Mouse (Mus musculus) CH12.LX (cell line): ENCODE results near the gene Gm10428. TPM values are rescaled to one million over a fixed set of nuclear protein-coding genes. Genes with fewer than 3 reads are reported as not detected.

Experiments
- DNase-seq: peaks from one replicate; pipeline ENCODE4 v3.0.0-alpha.2; 2013; ENCODE audit errors: extremely low read depth
- H3K27ac ChIP-seq: 2 replicates; pipeline ENCODE4 v1.5.1; 2012; ENCODE audit warnings: low read depth, mild to moderate bottlenecking, control low read depth, moderate library complexity; ENCODE audit not compliant: insufficient read depth
- H3K27me3 ChIP-seq: replicated peaks from 2 replicates; pipeline ENCODE3; 2012; ENCODE audit warnings: inconsistent platforms
- H3K36me3 ChIP-seq, 2 experiments: replicated peaks in 1 of 2; 2 replicates each; pipeline versions ENCODE3 to v1.6.1; 2012; ENCODE audit warnings: inconsistent platforms in 1 of 2, low read length in 1 of 2, mild to moderate bottlenecking in 1 of 2, mixed read lengths in 1 of 2, moderate library complexity in 1 of 2; ENCODE audit not compliant: control insufficient read depth in 1 of 2, insufficient read depth in 1 of 2
- H3K4me1 ChIP-seq, 2 experiments: 2 replicates each; pipeline ENCODE4 v1.6.1; 2012; ENCODE audit warnings: inconsistent platforms in 1 of 2, moderate library complexity in 1 of 2; ENCODE audit not compliant: insufficient read depth in 2 of 2, control insufficient read depth in 1 of 2
- H3K4me2 ChIP-seq: 2 replicates; pipeline ENCODE4 v1.6.1; 2012; ENCODE audit warnings: low read depth, mild to moderate bottlenecking, control low read depth; ENCODE audit not compliant: poor library complexity, insufficient read depth, severe bottlenecking
- H3K4me3 ChIP-seq, 3 experiments: fragments of 150-350 bp in 1 of 3; sonication (generic) in 1 of 3; replicated peaks in 1 of 3; 2 replicates each; pipeline versions ENCODE3 to v1.5.1; 2011 to 2012; ENCODE audit warnings: low read depth in 2 of 3, low read length in 2 of 3, mild to moderate bottlenecking in 2 of 3, moderate library complexity in 2 of 3, control low read depth in 1 of 3, improper control_type of control experiment in 1 of 3, inconsistent platforms in 1 of 3, mixed read lengths in 1 of 3; ENCODE audit not compliant: poor library complexity in 1 of 3
- H3K79me2 ChIP-seq: replicated peaks from 2 replicates; pipeline ENCODE4 v1.6.1; 2012; ENCODE audit warnings: mild to moderate bottlenecking, moderate library complexity; ENCODE audit not compliant: control insufficient read depth, poor library complexity, insufficient read depth, severe bottlenecking; ENCODE audit errors: extremely low read depth
- H3K9ac ChIP-seq: 2 replicates; pipeline ENCODE4 v1.6.1; 2012; ENCODE audit warnings: low read depth, mild to moderate bottlenecking, control low read depth, moderate library complexity; ENCODE audit not compliant: insufficient read depth
- H3K9me3 ChIP-seq: replicated peaks from 2 replicates; pipeline ENCODE3; 2012; ENCODE audit warnings: low read length, inconsistent platforms, mixed read lengths
- BHLHE40 ChIP-seq: IDR thresholded peaks from 2 replicates; pipeline ENCODE4 v1.6.1; 2011; ENCODE audit warnings: mild to moderate bottlenecking, low read depth, low read length, improper control_type of control experiment
- CHD2 ChIP-seq: IDR thresholded peaks from 2 replicates; pipeline ENCODE4 v1.6.1; 2011; ENCODE audit warnings: low read length, improper control_type of control experiment
- JUN ChIP-seq: IDR thresholded peaks from 2 replicates; pipeline ENCODE4 v1.6.1; 2011; ENCODE audit warnings: low read depth, mild to moderate bottlenecking, low read length, improper control_type of control experiment, moderate library complexity; ENCODE audit not compliant: insufficient read depth
- MEF2A ChIP-seq: IDR thresholded peaks from 2 replicates; pipeline ENCODE4 v1.6.1; 2014; ENCODE audit warnings: low read depth, mild to moderate bottlenecking, inconsistent platforms, low read length, improper control_type of control experiment, borderline replicate concordance
- NELFE ChIP-seq: IDR thresholded peaks from 2 replicates; pipeline ENCODE4 v1.6.1; 2011; ENCODE audit warnings: low read depth, low read length, improper control_type of control experiment
- USF1 ChIP-seq: IDR thresholded peaks from 2 replicates; pipeline ENCODE4 v1.6.1; 2014; ENCODE audit warnings: low read depth, mild to moderate bottlenecking, inconsistent platforms, low read length, improper control_type of control experiment
- ZKSCAN1 ChIP-seq: IDR thresholded peaks from 2 replicates; pipeline ENCODE4 v1.6.1; 2012; ENCODE audit warnings: low read depth, inconsistent platforms, low read length, improper control_type of control experiment, borderline replicate concordance
- dilution Hi-C: fragments of 300-500 bp; cut with MboI; formaldehyde crosslinking; loops from 2 replicates; pipeline ENCODE4 v1.14.3; 2020; ENCODE audit warnings: low sequenced_read_pairs; ENCODE audit not compliant: extremely low pct_unique_long_range_greater_than_20kb, extremely low pct_ligation_motif_present
- in situ Hi-C: fragments of 300-500 bp; cut with MboI; formaldehyde crosslinking; loops from 3 replicates; pipeline ENCODE4 v1.14.3; 2019; ENCODE audit warnings: low sequenced_read_pairs, low pct_ligation_motif_present, low pct_unique_long_range_greater_than_20kb, mixed read lengths
- polyA plus RNA-seq: library from polyadenylated mRNA; unstranded; fragments of >175 nt; gene quantifications from 2 replicates; pipeline ENCODE4 v1.2.1, GENCODE M21; 2012; ENCODE audit warnings: low read depth; ENCODE audit not compliant: insufficient read length
- total RNA-seq, 2 experiments: library from RNA; depleted of rRNA; stranded (reverse); fragments of 300-350 nt in 1 of 2; fragments of >200 nt in 1 of 2; gene quantifications; 2 replicates each; pipeline ENCODE4 v1.2.3; 2012 to 2014

Gm10428 gene
- total and polyA plus RNA-seq, 3 experiments, result not detected

DNA sequence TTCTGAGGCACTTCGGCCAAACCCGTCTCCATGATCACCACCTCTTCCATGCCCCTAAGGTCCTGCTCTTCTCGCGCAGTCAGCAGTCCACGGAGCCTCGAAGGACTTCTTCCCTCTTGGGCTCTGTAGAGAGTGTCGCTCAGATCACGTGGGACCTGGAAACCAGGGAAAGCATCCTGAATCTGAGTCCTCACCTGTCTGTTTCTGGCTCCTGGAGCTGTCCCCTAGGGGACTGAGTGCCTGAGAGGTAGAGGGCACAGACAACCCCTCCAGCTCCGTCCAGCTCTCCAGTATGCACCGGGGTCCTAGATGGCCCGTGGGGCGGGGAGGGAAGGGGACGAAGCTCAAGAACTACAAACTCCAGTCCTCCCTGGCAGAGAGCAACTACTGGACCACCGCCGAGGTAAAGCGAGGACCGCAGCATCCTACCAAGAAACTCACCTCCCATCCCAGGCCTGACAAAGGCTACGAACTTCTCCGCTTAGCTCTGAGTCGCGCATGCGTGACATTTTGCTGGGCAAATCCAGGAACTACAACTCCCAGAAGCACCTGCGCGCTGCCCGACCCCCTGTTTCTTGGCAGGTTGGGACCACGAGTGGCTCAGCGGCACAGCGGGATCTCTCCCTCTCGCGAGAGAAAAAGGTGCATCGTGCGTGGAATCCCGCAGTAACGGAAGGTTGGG lies 36.2 kb downstream of the Gm10428 start, which contains the start of gene Zfp286:
Gene Zfp286 (minus strand): TSS at position 528 of the 682 bp plus-strand sequence.
- no peak for TF ChIP-seq BHLHE40
- TF ChIP-seq MEF2A, result no peak
- no peak for TF ChIP-seq ZKSCAN1
- no peak for TF ChIP-seq JUN
- no peak for TF ChIP-seq NELFE
- TF ChIP-seq, all 38 proteins: peak for 0
- Histone ChIP-seq H3K79me2 (no peaks in the 10 kb centered on the region), H3K36me3 (no peaks in the 10 kb centered on the region), H3K9me3 (no peaks in the 10 kb centered on the region), H3K4me3 (no peak within 1 kb of the TSS), H3K27ac (no peak within 1 kb of the TSS), H3K27me3 (no peaks in the 10 kb centered on the region), H3K9ac (no peak within 1 kb of the TSS), H3K4me1 (no peaks in the 10 kb centered on the region), H3K4me2 (no peak within 1 kb of the TSS)
- in situ Hi-C loops (no loop called here), dilution Hi-C loops (no loop called here)
- DNase-seq, result no peak

DNA sequence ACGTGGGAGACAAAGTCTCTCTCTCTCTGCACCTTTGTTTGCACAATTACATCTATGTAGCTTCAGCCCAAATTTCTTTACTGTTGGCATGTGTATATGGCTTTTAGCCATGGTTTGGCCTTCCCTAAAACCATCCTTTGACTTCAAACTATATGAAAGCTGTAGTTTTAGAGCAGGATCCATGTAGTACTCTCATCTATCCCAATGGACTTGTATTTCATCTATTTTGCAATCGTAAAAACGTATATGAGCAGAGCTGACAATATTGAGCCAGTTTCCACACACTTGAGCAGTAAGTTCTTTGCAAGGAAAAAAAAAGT lies 36.7 kb downstream of the Gm10428 start:
- TF ChIP-seq CHD2, result no peak
- no peak for TF ChIP-seq USF1
- TF ChIP-seq, all 38 proteins: peak for 0
- Histone ChIP-seq H3K9me3 (no peaks in the 10 kb centered on the region), H3K4me1 (no peaks in the 10 kb centered on the region), H3K36me3 (no peaks in the 10 kb centered on the region), H3K79me2 (no peaks in the 10 kb centered on the region), H3K27me3 (no peaks in the 10 kb centered on the region), H3K4me3 (no peak overlapping the region), H3K4me2 (no peak overlapping the region), H3K9ac (no peak overlapping the region), H3K27ac (no peak overlapping the region)
- DNase-seq, result no peak
- dilution Hi-C loops (no loop called here), in situ Hi-C loops (no loop called here)

Other genes with a start within 250 kb of the Gm10428 start
- 98.8 and 107 TPM in 2 replicates for gene Cenpv, start 213.8 kb upstream of the Gm10428 start, total RNA-seq (2012; rRNA removed)
- 24.1 and 24.4 TPM in 2 replicates for gene Cenpv, start 213.8 kb upstream of the Gm10428 start, total RNA-seq (2014; rRNA removed)
- gene Cenpv, start 213.8 kb upstream of the Gm10428 start, polyA plus RNA-seq, result 24.9 and 33.6 TPM in 2 replicates
- gene Ubb, start 201.9 kb upstream of the Gm10428 start, total RNA-seq (2012; rRNA removed), result 2,030 and 2,098 TPM in 2 replicates
- gene Ubb, start 201.9 kb upstream of the Gm10428 start, total RNA-seq (2014; rRNA removed), result 929 and 1,092 TPM in 2 replicates
- gene Ubb, start 201.9 kb upstream of the Gm10428 start, polyA plus RNA-seq, result 1,487 and 1,562 TPM in 2 replicates
- gene Trpv2, start 178.6 kb upstream of the Gm10428 start, total RNA-seq (2012; rRNA removed), result 58.7 and 59.3 TPM in 2 replicates
- gene Trpv2, start 178.6 kb upstream of the Gm10428 start, total RNA-seq (2014; rRNA removed), result 36.0 and 39.2 TPM in 2 replicates
- gene Trpv2, start 178.6 kb upstream of the Gm10428 start, polyA plus RNA-seq, result 42.3 and 46.2 TPM in 2 replicates
- gene Lrrc75a, start 104.6 kb upstream of the Gm10428 start, total RNA-seq (2012; rRNA removed), result 2.9 and 12.6 TPM in 2 replicates
- 1.3 and 1.6 TPM in 2 replicates for gene Lrrc75a, start 104.6 kb upstream of the Gm10428 start, total RNA-seq (2014; rRNA removed)
- 1.8 and 2.7 TPM in 2 replicates for gene Lrrc75a, start 104.6 kb upstream of the Gm10428 start, polyA plus RNA-seq
- gene Mmgt2, start 104.4 kb upstream of the Gm10428 start, total RNA-seq (2012; rRNA removed), result 47.9 and 60.7 TPM in 2 replicates
- 41.2 and 49.2 TPM in 2 replicates for gene Mmgt2, start 104.4 kb upstream of the Gm10428 start, total RNA-seq (2014; rRNA removed)
- 61.4 and 65.9 TPM in 2 replicates for gene Mmgt2, start 104.4 kb upstream of the Gm10428 start, polyA plus RNA-seq
- gene Zfp287, start 21.2 kb upstream of the Gm10428 start, total RNA-seq (2012; rRNA removed), result 6.2 and 7.3 TPM in 2 replicates
- gene Zfp287, start 21.2 kb upstream of the Gm10428 start, total RNA-seq (2014; rRNA removed), result 4.6 and 4.8 TPM in 2 replicates
- gene Zfp287, start 21.2 kb upstream of the Gm10428 start, polyA plus RNA-seq, result 5.7 TPM in 2 replicates
- not detected in 2 replicates for gene Zfp286, start 36.4 kb downstream of the Gm10428 start, total RNA-seq (2012; rRNA removed)
- gene Zfp286, start 36.4 kb downstream of the Gm10428 start, total RNA-seq (2014; rRNA removed), result not detected in 2 replicates
- gene Zfp286, start 36.4 kb downstream of the Gm10428 start, polyA plus RNA-seq, result not detected in 2 replicates
- gene Trim16, start 67.1 kb downstream of the Gm10428 start, total RNA-seq (2012; rRNA removed), result not detected in 2 replicates
- gene Trim16, start 67.1 kb downstream of the Gm10428 start, total RNA-seq (2014; rRNA removed), result not detected in 2 replicates
- gene Trim16, start 67.1 kb downstream of the Gm10428 start, polyA plus RNA-seq, result 0.12 TPM in 1 of 2 replicates, not detected in the other
- gene Fbxw10, start 94.0 kb downstream of the Gm10428 start, total RNA-seq (2012; rRNA removed), result 0.50 and 0.59 TPM in 2 replicates
- 0.78 and 0.88 TPM in 2 replicates for gene Fbxw10, start 94.0 kb downstream of the Gm10428 start, total RNA-seq (2014; rRNA removed)
- 0.87 and 1.4 TPM in 2 replicates for gene Fbxw10, start 94.0 kb downstream of the Gm10428 start, polyA plus RNA-seq
- 57.7 and 62.2 TPM in 2 replicates for gene Tvp23b, start 126.4 kb downstream of the Gm10428 start, total RNA-seq (2012; rRNA removed)
- gene Tvp23b, start 126.4 kb downstream of the Gm10428 start, total RNA-seq (2014; rRNA removed), result 68.7 and 71.2 TPM in 2 replicates
- 39.6 and 40.9 TPM in 2 replicates for gene Tvp23b, start 126.4 kb downstream of the Gm10428 start, polyA plus RNA-seq
- gene Cdrt4, start 198.1 kb downstream of the Gm10428 start, total RNA-seq (2012; rRNA removed), result not detected in 2 replicates
- not detected in 2 replicates for gene Cdrt4, start 198.1 kb downstream of the Gm10428 start, total RNA-seq (2014; rRNA removed)
- not detected in 2 replicates for gene Cdrt4, start 198.1 kb downstream of the Gm10428 start, polyA plus RNA-seq